Mouse (Mus musculus) T-cell, adult 2 months (primary cell): Measurements from ENCODE around the gene Zfp65.
"Not testable (repeated sequence)": the region's sequence is repeated elsewhere in the genome, so short reads cannot be mapped to it uniquely, and the experiment has no call there.

Source experiments
- DNase-seq: peaks from one replicate; pipeline ENCODE4 v3.0.0; 2022; ENCODE audit warnings: low spot score

Zfp65 gene

GRCm38 (mm10) chr13:67728641-67729318 is at the start of gene Zfp65:
Gene Zfp65, minus strand, starts transcription at chr13:67729173.
- peak; percentile 60 for DNase-seq

DNA sequence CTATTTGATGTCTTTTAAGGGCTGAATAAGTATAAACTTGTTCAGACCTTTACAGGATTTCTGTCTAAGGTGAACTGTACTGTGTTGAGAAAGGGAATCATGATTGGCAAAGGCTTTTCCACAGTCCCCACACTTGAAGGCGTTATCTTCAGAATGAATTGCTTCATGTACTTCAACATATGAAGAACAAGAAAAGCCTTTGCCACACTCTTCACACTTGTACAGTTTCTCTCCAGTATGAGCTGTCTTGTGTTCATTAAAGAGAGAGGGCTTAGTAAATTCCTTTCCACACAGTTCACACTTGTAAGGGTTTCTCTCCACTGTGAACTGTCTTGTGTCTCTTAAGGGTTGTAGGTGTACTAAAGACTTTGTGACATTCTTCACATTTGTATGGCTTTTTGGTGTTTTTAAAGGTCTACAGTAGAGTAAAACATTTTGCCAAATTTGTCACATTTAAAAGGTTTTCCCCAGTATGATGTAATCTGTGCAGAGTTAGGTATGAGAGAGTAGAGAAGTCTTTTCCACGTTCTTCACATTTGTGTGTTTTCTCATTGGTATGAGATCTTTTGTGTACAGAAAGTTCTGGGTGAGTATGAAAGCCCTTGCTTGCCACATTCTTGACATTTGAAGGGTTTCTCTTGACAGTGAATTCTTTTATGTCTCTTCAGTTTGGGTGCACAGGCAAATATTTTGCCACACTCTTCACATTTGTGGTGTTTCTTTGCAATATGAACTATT is 34.2 kb upstream of the Zfp65 start:
- DNase-seq: no peak

DNA sequence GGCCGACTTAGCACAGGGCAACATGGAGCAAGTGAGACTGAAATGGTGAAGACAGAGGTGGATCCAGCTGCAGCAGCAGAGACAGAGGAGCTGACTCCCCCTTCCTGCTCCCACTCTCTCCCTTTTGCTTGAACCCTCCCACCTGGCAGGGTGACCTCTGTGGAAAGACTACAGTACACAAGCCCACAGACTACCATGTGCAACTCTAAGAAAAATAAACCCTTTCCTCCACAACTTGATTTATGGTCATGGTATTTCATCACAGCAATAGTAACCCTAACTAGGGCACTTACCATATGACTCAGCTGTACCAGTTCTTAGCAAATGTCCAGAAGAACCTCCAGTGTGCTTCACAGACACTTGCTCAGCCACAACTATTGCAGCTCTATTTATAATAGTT is 31.0 kb upstream of the Zfp65 start:
- DNase-seq: no peak

- DNase-seq: no peak
These were observed 26.8 kb upstream of the Zfp65 start for GRCm38 (mm10) chr13:67755761-67756160.

GRCm38 (mm10) chr13:67754333-67755306 is 25.6 kb upstream of the Zfp65 start, which contains the start of gene Zfp85:
Gene Zfp85, minus strand, starts transcription at chr13:67755228.
- peak; percentile 51 for DNase-seq

DNA sequence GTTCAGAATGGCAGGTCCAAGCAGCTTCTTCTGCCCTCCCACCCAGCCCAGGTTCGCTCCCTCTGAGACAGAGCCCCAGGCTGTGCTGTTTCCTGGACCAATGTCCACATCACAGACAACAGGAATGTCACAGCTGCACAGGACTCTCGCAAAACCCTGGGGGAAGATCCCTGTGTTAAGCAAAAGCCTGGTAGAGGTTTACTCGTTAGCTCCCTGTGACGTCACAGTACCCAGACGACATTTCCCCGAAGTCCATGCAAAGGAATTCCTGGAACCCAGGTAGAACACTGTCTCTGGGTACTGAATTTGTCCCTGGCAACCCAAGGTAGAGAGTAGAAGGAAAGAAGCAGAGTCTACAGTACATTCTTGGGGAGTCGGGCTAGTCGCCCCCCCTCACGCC is 14.9 kb upstream of the Zfp65 start:
- DNase-seq: no peak

DNA sequence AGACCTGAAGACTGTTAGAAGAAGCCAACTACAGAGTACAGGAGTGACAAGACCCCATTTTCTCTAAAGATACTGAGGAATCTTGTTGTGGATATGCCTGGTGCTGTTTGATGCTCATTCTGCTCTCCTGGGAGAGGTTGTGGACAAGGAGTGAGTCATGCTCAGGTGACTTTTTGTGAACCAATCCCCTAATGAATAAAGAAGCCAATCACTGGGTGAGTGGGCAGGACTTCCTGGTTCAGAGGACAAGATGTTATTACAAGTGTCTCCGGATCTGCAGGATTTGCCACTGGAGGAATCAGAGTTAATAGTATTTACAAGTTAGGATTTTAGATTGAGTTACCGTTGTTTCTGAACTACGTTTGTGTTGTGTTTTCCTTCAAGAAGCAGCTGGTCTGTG is 14.0 kb upstream of the Zfp65 start:
- DNase-seq: no peak

- not testable (repeated sequence) for DNase-seq
These were observed 5.4 kb upstream of the Zfp65 start for GRCm38 (mm10) chr13:67734391-67734790.

DNA sequence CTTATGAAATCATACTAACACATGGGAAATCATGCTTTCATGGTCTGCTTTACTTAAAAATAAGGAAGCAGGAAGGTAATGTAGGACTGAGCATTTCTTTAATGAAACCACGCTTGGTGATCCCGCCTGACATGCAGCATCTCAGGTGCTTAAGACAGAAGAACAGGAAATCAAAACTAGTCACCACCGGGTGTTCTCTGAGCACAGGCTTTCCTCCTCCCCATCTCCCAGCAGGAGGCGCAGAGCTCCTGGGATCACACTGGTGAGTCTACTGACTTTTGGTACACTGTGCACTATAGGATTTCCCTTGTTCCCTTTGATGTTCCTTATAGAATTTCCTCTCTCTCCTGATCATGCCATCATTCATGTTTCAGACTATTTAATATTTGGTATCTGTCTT is 468 bp upstream of the Zfp65 start:
- peak; percentile 8 for DNase-seq

GRCm38 (mm10) chr13:67728106-67728505 is 867 bp downstream of the Zfp65 start:
- no peak for DNase-seq

- not testable (repeated sequence) for DNase-seq
These were observed 3.6 kb downstream of the Zfp65 start for GRCm38 (mm10) chr13:67725331-67725730.

DNA sequence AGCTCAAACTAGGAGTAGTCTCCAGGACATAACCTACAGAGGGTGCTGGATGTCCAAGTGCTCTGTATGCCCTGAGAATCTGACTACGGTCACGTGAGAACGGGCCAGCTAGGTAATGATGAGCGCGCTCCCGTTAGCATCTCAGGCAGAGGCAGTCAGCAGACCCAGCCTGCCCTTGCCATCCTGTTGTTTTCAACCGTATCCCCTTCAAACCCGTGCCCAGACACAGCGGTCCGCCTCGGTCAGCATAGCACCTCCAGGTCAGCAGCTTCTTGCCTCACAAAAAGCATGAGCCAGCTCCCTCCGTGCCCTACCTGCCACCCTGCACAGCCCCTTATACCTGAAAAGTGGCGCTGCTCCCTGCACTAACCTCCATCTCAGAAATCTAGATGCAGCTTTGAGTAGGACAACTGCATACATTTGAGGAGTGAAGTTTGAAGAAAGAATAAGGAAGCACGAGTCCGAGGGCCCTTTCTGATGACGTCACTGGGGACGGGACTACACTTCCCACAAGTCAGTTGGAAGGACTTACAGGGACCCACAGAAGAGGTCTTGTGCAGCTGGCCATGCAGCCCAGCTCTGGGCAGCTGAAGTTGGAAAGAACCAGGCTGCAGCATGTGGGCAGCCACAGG is 5.0 kb downstream of the Zfp65 start:
- peak; percentile 86 for DNase-seq

DNA sequence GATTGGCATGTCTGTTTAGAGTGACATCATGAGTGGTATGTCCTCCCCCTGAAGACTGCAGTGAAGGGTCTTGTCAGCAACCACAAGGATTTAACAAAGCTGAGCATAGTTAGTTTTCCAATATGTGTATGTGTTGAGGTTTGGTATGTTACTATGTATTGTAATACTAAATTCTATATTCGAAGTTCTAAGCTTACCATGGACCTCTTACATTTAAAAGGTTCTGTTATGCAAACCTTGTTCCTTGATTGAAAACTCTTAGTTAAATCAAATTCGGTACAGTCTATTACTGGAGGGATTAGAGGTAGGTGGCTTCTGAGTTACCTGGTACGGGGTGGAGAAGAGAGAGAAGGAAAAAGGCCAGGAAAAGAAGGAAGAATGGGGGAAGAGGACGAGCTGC is 42.0 kb downstream of the Zfp65 start, which contains the start of gene Zfp738:
Gene Zfp738 (minus strand): TSS at position 101 of the 400 bp plus-strand sequence.
- DNase-seq: no peak

- not testable (repeated sequence) for DNase-seq
These were observed 45.1 kb downstream of the Zfp65 start for GRCm38 (mm10) chr13:67683841-67684240.

DNA sequence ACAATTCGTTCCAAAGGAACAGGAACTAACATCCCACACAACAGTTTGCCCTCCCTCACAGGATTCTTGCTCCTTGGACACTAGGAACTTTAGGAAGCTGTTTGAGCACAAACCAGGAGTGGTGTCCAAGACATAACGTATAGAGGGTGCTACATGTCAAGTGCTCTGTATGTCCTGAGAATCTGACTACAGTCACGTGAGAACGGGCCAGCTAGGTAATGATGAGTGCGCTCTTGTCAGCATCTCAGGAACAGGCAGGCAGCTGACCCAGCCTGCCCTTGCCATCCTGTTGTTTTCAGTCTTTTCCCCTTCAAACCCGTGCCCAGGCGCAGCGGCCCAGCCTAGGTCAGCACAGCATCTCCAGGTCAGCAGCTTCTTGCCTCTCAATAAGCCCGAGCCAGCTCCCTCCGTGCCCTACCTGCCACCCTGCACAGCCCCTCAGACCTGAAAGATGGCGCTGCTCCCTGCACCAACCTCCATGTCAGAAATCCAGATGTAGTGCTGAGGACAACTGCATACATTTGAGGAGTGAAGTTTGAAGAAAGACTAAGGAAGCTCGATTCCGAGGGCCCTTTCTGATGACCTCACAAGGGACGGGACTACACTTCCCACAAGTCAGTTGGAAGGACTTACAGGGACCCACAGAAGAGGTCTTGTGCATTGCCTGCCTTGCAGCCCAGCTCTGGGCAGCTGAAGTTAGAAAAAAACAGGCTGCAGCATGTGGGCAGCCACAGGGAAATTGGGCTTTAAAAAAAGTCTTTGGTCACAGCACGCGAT is 45.8 kb downstream of the Zfp65 start:
- DNase-seq: peak; percentile 87

- DNase-seq: no peak
These were observed 54.1 kb downstream of the Zfp65 start for GRCm38 (mm10) chr13:67674902-67675301.
